Mouse (Mus musculus): ENCODE measurements around the gene Pam16. TPM values are rescaled to one million over a fixed set of nuclear protein-coding genes. Genes with fewer than 3 reads are reported as not detected.

Gene Pam16
- polyA plus RNA-seq, 1 experiment from 2014 or later, result 117 TPM

DNA sequence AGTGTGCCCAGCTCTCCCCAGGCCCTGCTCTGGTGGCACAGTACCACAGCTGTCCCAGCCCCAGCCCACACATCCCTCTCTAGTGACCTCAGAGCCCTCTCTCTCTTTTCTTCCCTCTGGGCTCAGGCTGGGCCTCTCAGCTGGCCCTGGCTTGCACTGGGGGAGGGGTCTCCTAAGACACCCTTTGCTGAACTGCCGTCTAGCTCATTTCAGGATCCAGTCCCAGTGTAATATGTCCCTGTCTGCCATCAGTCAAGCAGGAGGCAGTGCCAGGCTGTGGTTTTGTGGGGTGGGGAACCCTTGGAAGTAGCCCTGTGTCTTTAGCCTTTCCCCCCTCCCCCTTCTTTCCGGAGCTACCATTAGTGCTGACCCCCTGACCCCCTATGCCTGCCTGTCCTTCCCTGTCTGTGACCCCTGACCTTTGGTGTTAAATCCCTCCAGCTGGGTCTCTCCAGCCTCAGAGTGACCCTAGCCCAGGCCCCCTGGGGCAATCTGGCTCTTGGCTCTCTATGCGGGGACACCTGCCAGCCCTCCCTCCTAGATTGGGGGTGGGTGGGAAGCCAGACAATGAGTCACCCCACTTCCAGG is 28.6 kb downstream of the Pam16 start:
- H3K4me2 ChIP-seq (replicated peaks; ENCODE audit: low read depth, low read length), result peak overlapping the region; percentile 96
- WGBS, result 3% methylated on average over 3 of the region's 3 CpGs
- peak overlapping the region; percentile 89 for H3K4me3 ChIP-seq (ENCODE audit: low read depth, low read length)
- H3K4me1 ChIP-seq (replicated peaks; ENCODE audit: control insufficient read depth, insufficient read depth, low read length), result peaks cover 45% of the 10 kb centered on the region
- H3K9ac ChIP-seq (ENCODE audit: low read depth, low read length), result peak overlapping the region; percentile 95
- H3K27me3 ChIP-seq (ENCODE audit: control insufficient read depth, insufficient read depth, low read length), result no peaks in the 10 kb centered on the region
- DNase-seq (ENCODE audit: low spot score), result peak; percentile 50
- H3K36me3 ChIP-seq (ENCODE audit: control insufficient read depth, insufficient read depth, low read length), result no peaks in the 10 kb centered on the region
- H3K27ac ChIP-seq (ENCODE audit: low read depth, low read length), result peak overlapping the region; percentile 98
- no peaks in the 10 kb centered on the region for H3K9me3 ChIP-seq (ENCODE audit: control insufficient read depth, low read length)
- ATAC-seq (ENCODE audit: low FRiP score), result peak; percentile 25; the same call in 1 of the 2 replicates

DNA sequence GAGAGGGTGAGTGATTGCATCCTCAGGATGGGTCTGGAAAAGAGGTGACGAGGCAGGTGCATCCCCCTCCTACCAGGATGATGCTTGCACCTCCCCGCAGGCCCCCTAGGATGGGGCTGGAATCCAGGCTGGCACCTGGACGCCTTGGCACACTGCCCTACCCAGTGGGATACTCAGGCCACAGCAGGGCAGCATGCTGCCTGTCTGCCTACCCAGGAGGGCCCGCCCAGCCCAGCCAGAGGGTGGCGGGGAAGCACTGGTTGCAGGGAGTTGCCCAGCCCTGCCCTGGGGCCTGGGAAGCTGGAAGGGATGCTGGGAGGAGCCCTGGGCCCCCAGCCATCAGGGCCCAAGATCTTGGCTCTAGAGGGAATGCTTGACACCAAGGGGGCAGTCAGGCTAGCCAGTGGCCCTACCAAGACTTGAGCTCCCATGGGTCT is 29.2 kb downstream of the Pam16 start:
- Histone ChIP-seq H3K27ac (ENCODE audit: low read depth, low read length) (peak overlapping the region; percentile 98), H3K36me3 (ENCODE audit: control insufficient read depth, insufficient read depth, low read length) (no peaks in the 10 kb centered on the region), H3K9ac (ENCODE audit: low read depth, low read length) (peak overlapping the region; percentile 95), H3K9me3 (ENCODE audit: control insufficient read depth, low read length) (no peaks in the 10 kb centered on the region), H3K4me3 (ENCODE audit: low read depth, low read length) (peak overlapping the region; percentile 89), H3K4me1 (replicated peaks; ENCODE audit: control insufficient read depth, insufficient read depth, low read length) (peaks cover 40% of the 10 kb centered on the region), H3K27me3 (ENCODE audit: control insufficient read depth, insufficient read depth, low read length) (no peaks in the 10 kb centered on the region), H3K4me2 (replicated peaks; ENCODE audit: low read depth, low read length) (peak overlapping the region; percentile 96)
- DNase-seq (ENCODE audit: low spot score) (no peak), ATAC-seq (ENCODE audit: low FRiP score) (peak; percentile 2; the same call in 1 of the 2 replicates)
- 3% methylated on average over 4 of the region's 5 CpGs for WGBS

DNA sequence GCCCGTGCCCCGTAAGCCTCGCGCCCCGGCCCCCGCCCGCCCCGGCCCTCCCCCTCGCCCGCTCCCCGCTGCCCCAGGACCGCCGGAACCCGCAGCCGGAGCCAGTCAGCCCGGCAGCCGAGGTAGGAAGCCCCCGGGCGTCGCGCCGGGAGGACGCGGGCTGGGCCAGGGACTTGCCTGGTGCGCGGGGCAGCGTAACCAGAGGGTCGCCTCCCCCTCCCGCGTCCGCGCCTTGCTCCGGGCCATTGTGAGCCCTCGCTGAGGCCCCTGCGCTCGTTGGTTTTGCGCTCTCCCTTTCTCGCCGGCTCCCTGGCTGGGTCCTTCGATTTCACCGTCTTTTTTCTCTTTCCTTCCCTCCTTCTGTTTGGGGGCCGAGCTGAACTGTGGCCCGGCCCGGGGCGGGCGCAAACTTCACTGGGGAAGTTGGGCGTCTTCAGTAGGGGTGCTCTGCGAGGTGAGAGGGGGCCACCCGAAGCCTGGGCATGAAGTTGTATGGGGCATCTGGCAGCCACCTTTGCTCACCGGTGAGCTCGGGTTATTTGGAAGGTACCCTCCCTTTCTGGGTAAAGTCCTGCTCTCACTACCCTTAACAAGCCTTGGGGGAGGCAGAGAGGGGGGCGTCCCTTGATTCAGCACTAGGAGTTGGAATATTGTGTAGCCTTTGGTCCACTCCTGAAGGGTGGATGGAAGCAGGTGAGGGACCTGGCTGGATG is 29.8 kb downstream of the Pam16 start:
- H3K9me3 ChIP-seq (ENCODE audit: control insufficient read depth, low read length), result no peaks in the 10 kb centered on the region
- WGBS, result under 1% methylated on average over 36 of the region's 52 CpGs
- peak; percentile 39 for ATAC-seq (ENCODE audit: low FRiP score)
- peak overlapping the region; percentile 96 for H3K4me2 ChIP-seq (replicated peaks; ENCODE audit: low read depth, low read length)
- peaks cover 38% of the 10 kb centered on the region for H3K4me1 ChIP-seq (replicated peaks; ENCODE audit: control insufficient read depth, insufficient read depth, low read length)
- H3K9ac ChIP-seq (ENCODE audit: low read depth, low read length), result peak overlapping the region; percentile 95
- no peaks in the 10 kb centered on the region for H3K27me3 ChIP-seq (ENCODE audit: control insufficient read depth, insufficient read depth, low read length)
- peak overlapping the region; percentile 98 for H3K27ac ChIP-seq (ENCODE audit: low read depth, low read length)
- H3K36me3 ChIP-seq (ENCODE audit: control insufficient read depth, insufficient read depth, low read length), result no peaks in the 10 kb centered on the region
- H3K4me3 ChIP-seq (ENCODE audit: low read depth, low read length), result peak overlapping the region; percentile 89
- DNase-seq (ENCODE audit: low spot score), result peak; percentile 67

DNA sequence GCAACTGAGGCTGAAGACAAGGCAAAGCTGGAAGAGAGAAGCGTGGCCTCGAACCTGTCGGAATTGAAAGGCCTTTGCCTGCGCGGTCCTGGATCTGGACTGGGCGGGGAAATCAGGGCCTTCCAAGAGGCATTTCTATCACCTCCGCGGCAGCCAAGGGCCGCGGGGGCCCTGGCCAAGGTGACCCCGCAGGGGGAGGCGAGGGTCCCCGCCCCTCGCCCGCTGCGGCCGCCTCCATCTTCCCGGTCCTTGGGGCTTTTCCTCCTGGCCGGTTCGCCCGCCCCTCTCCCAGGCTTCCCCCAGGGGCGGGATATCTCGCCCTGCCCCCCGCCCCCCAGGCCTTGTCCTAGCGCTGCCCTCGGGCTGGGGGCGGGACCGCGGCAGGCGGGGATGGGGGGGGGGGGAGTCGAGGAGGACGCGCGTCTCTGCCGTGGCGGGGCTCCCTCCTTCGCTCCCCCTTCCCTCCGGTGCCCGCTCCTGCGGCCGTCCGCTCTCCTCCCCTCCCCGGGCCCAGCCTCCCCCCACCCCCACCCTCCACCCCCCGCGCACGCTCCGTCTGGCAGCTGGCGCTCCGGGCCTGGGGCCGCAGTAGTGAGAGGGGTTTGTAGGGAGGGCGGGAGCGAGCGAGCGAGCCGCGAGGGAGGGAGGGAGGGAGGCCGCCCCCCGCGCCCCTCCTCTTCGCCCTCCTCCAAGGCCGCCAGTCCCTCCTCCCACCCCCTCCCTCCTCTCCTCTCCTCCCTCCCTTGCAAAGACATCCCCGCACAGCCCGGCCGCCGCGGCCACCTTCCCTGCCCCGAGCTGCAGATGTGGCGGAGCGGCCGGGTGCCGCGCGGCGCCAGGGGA is 30.6 kb downstream of the Pam16 start, which contains the start of gene Glis2:
TSS of gene Glis2 (plus strand) at position 743 of the 843 bp plus-strand sequence.
- under 1% methylated on average over 14 of the region's 74 CpGs for WGBS
- H3K9me3 ChIP-seq (ENCODE audit: control insufficient read depth, low read length), result no peaks in the 10 kb centered on the region
- DNase-seq (ENCODE audit: low spot score) (peak; percentile 92), ATAC-seq (ENCODE audit: low FRiP score) (peak; percentile 89)
- peaks cover 35% of the 10 kb centered on the region for H3K4me1 ChIP-seq (replicated peaks; ENCODE audit: control insufficient read depth, insufficient read depth, low read length)
- peak within 1 kb of the TSS; percentile 96 for H3K4me2 ChIP-seq (replicated peaks; ENCODE audit: low read depth, low read length)
- H3K27me3 ChIP-seq (ENCODE audit: control insufficient read depth, insufficient read depth, low read length), result no peaks in the 10 kb centered on the region
- peak within 1 kb of the TSS; percentile 89 for H3K4me3 ChIP-seq (ENCODE audit: low read depth, low read length)
- H3K27ac ChIP-seq (ENCODE audit: low read depth, low read length), result peak within 1 kb of the TSS; percentile 98
- H3K9ac ChIP-seq (ENCODE audit: low read depth, low read length), result peak within 1 kb of the TSS; percentile 95
- no peaks in the 10 kb centered on the region for H3K36me3 ChIP-seq (ENCODE audit: control insufficient read depth, insufficient read depth, low read length)

DNA sequence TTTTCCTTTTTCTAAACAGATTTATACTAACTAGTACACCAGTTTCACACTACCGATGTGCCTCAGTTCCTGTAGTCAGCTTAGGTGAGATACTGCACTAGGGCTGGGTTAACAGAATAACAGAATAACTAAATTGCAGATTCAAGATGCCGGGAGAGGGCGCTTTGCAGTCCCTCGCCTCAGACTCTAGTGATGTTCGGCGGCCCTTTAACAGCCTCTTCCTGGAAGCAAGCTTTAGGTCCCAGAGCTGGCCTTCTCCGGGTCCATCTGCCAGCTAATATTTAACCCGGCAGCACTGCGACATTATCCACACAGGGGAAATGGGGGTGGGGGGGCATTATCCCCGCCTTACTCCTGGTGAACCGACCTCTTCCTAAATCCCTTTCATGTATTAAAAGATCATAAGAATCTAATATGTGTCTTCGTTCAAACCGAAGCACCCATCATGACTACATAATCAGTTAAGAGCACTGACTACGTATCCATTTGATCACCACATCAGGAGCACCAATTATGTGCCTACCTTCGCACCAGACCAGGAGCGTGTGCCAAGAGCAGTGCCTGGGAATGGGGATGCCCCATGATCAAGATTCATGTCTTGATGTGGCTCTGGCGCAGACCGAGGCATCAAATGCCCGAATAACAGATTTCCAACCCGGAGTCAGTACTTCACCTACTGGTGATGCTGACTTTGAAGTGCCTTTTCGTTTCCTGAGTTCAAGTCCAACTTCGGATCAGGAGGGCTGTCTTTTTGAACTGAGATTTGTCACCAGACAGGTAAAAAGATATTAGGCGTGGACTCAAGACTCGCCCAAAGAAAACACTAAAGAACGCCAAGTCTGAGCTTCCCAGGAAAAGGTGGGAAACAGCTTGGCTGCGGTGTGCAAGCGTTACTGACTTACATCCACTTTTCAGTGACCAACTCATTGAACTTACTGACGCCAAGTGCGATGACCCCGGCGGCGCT is 31.6 kb downstream of the Pam16 start:
- no peak for ATAC-seq (ENCODE audit: low FRiP score)
- no peaks in the 10 kb centered on the region for H3K9me3 ChIP-seq (ENCODE audit: control insufficient read depth, low read length)

DNA sequence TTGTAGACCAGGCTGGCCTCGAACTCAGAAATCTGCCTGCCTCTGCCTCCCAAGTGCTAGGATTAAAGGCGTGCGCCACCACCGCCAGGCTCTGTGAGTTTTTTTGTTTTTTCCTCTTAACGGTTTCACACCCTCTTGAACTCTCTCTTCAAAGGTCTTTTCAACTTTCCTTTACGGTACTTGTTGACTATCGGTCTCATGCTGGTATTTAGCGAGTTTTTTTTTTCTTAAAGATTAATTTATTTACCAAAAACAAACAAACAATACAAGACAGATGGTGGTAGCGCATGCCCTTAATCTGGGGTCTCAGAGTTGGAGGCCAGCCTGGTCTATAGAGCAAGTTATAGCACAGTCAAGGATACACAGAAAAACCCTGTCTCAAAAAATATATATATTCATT is 34.6 kb downstream of the Pam16 start:
- peaks cover 10% of the 10 kb centered on the region for H3K4me1 ChIP-seq (replicated peaks; ENCODE audit: control insufficient read depth, insufficient read depth, low read length)
- H3K9ac ChIP-seq (ENCODE audit: low read depth, low read length), result no peak overlapping the region
- DNase-seq (ENCODE audit: low spot score) (no peak), ATAC-seq (ENCODE audit: low FRiP score) (no peak)
- H3K27ac ChIP-seq (ENCODE audit: low read depth, low read length), result no peak overlapping the region
- H3K9me3 ChIP-seq (ENCODE audit: control insufficient read depth, low read length), result no peaks in the 10 kb centered on the region
- H3K36me3 ChIP-seq (ENCODE audit: control insufficient read depth, insufficient read depth, low read length), result no peaks in the 10 kb centered on the region
- H3K27me3 ChIP-seq (ENCODE audit: control insufficient read depth, insufficient read depth, low read length), result no peaks in the 10 kb centered on the region
- 95% methylated on average over 9 of the region's 9 CpGs for WGBS
- H3K4me2 ChIP-seq (replicated peaks; ENCODE audit: low read depth, low read length), result no peak overlapping the region
- no peak overlapping the region for H3K4me3 ChIP-seq (ENCODE audit: low read depth, low read length)

More for the DNA sequence above, 31.6 kb downstream of the Pam16 start:
- H3K4me1 ChIP-seq (replicated peaks; ENCODE audit: control insufficient read depth, insufficient read depth, low read length), result peaks cover 27% of the 10 kb centered on the region
- 14% methylated on average over 32 of the region's 32 CpGs for WGBS
- peak overlapping the region; percentile 98 for H3K27ac ChIP-seq (ENCODE audit: low read depth, low read length)
- H3K36me3 ChIP-seq (ENCODE audit: control insufficient read depth, insufficient read depth, low read length), result no peaks in the 10 kb centered on the region
- peak; percentile 73 for DNase-seq (ENCODE audit: low spot score)
- peak overlapping the region; percentile 96 for H3K4me2 ChIP-seq (replicated peaks; ENCODE audit: low read depth, low read length)
- peak overlapping the region; percentile 89 for H3K4me3 ChIP-seq (ENCODE audit: low read depth, low read length)
- peak overlapping the region; percentile 47; the same call in 1 of the 2 replicates for H3K9ac ChIP-seq (ENCODE audit: low read depth, low read length)
- H3K27me3 ChIP-seq (ENCODE audit: control insufficient read depth, insufficient read depth, low read length), result no peaks in the 10 kb centered on the region

DNA sequence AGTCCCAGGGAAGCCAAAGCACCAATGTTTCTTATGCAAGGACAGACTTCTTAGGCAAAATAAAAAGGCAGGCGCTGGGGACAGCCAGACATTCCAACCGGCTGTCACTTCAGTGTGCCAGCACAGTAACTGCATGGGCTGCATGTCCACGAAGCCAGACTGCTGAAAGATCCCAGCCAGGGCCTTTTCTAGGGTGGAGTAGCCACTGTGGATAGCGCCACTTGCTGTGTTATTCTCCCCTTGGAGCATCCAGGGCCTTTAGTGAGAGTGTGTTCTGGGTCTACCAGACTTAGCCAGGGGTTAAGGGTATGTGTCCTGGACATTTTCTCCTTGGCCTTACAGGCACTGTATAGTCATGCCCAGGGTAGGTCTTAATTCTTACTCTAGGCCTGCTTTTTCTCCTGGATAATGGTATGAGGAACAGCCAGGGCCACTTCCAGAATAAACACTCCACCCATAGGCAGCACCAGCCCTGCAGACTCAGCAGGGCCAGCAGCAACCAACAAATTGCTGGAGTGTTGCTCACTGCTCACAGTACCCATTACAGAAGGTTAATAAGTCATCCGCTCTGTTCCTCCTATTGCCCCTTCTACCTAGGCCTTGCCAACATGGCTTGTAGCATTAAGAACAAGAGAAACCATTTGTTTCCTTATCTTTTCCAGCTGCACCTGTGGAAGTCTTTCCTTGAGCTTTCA is 37.1 kb downstream of the Pam16 start:
- Histone ChIP-seq H3K36me3 (ENCODE audit: control insufficient read depth, insufficient read depth, low read length) (no peaks in the 10 kb centered on the region), H3K27me3 (ENCODE audit: control insufficient read depth, insufficient read depth, low read length) (no peaks in the 10 kb centered on the region), H3K4me3 (ENCODE audit: low read depth, low read length) (no peak overlapping the region), H3K27ac (ENCODE audit: low read depth, low read length) (peak overlapping the region; percentile 77; the same call in 1 of the 2 replicates), H3K9ac (ENCODE audit: low read depth, low read length) (0 out of 2 replicates have a peak overlapping the region, but pooled peaks have one; percentile 11), H3K4me2 (replicated peaks; ENCODE audit: low read depth, low read length) (no peak overlapping the region), H3K4me1 (replicated peaks; ENCODE audit: control insufficient read depth, insufficient read depth, low read length) (peaks cover 5% of the 10 kb centered on the region; the same call in 1 of the 2 replicates), H3K9me3 (ENCODE audit: control insufficient read depth, low read length) (no peaks in the 10 kb centered on the region)
- DNase-seq (ENCODE audit: low spot score), result no peak
- 59% methylated on average over 5 of the region's 5 CpGs for WGBS
- ATAC-seq (ENCODE audit: low FRiP score), result no peak

All from hindbrain, embryonic 11.5 days (tissue).